Mouse (Mus musculus): Measurements from ENCODE around the gene Lyz2.

DNA sequence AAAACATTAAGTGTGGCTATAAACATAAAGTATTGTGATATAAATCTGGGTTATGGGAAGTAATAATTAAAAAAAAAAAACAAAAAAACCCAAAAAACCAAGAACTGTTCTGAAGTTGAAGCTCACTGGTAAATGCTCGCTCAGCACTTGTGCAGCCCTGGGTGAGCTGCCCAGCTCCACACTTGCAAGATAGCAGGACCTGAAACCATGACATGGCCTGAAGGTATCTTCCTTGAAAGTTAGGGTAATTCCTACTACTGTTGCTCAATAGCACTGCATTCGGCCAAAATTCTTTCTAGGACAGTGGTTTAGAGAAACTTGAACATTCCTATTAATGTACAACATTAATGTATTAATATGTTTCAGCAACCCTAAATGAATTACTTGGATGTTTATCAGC lies 31.0 kb upstream of the Lyz2 start:
- TF ChIP-seq POLR2A (IDR thresholded peaks at IDR 0.05; ENCODE audit: insufficient read depth, low read depth, low read length) (no peak), CTCF (IDR thresholded peaks at IDR 0.05) (no peak), EP300 (IDR thresholded peaks at IDR 0.05; ENCODE audit: insufficient read depth, low read depth, low read length) (no peak)
